Mouse (Mus musculus): ENCODE results near the gene Arhgef10l. TPM values are rescaled to one million over a fixed set of nuclear protein-coding genes. Genes with fewer than 3 reads are reported as not detected.

The Arhgef10l gene
- total and polyA plus RNA-seq, 2 experiments from 2014 or later: 20.7 to 81.1 TPM

- no peak for ATAC-seq (ENCODE audit: low FRiP score)
- no peak overlapping the region for H3K9ac ChIP-seq (replicated peaks; ENCODE audit: low read length, poor library complexity, severe bottlenecking)
- 30% methylated on average over 8 of the region's 8 CpGs for WGBS
- H3K27ac ChIP-seq (ENCODE audit: low read depth, low read length): no peak overlapping the region
- no peak for DNase-seq (ENCODE audit: low spot score)
- H3K9me3 ChIP-seq (ENCODE audit: low read length): no peaks in the 10 kb centered on the region
- 0 out of 2 replicates have a peak, but pooled peaks cover 7% of the 10 kb centered on the region for H3K4me1 ChIP-seq (ENCODE audit: insufficient read depth, low read length)
- no peak for TF ChIP-seq CTCF (IDR thresholded peaks at IDR 0.05)
- H3K27me3 ChIP-seq (ENCODE audit: insufficient read depth, low read length): no peaks in the 10 kb centered on the region
- no peak overlapping the region for H3K4me3 ChIP-seq (ENCODE audit: low read depth, low read length)
- H3K4me2 ChIP-seq (ENCODE audit: low read depth, low read length, poor library complexity, severe bottlenecking): no peak overlapping the region
- H3K36me3 ChIP-seq (ENCODE audit: insufficient read depth, low read length): no peaks in the 10 kb centered on the region
Measured at GRCm38 (mm10) chr4:140683608-140684007, 17.8 kb upstream of the Arhgef10l start.

DNA sequence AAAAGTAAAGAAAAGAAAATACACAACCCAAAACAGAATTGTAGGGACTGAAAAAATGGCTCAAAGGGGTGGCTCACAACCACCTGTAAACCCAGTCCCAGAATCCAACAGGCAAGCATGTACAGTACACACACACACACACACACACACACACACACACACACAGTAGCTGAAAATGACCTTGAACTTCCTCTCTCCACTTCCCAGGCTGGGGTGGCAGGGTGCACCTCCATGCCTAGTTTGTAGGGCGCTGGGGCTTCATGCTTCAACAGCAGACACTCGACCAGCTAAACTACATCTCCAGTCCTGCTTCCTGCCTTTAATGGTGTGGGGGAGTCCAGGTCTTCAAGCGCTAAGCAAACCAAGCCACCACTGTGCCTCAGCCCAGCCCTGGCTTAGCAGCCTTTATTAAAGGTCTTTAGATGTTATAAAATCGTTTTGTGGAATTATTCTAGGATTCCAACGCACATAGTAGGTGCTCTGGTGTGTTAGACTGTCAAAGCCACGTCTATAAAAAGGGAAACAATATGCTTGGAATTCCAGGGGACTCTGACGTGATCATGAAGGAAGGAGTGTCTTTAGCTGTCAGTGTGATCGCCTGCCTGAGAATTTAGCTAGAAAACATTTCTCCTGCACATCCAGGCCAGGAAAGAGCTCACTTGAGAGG lies 15.1 kb upstream of the Arhgef10l start:
- no peaks in the 10 kb centered on the region for H3K9me3 ChIP-seq (ENCODE audit: low read length)
- 0 out of 2 replicates have a peak, but pooled peaks cover 7% of the 10 kb centered on the region for H3K4me1 ChIP-seq (ENCODE audit: insufficient read depth, low read length)
- H3K9ac ChIP-seq (replicated peaks; ENCODE audit: low read length, poor library complexity, severe bottlenecking): no peak overlapping the region
- ATAC-seq (ENCODE audit: low FRiP score) (no peak), DNase-seq (ENCODE audit: low spot score) (no peak)
- TF ChIP-seq CTCF (IDR thresholded peaks at IDR 0.05): no peak
- 65% methylated on average over 8 of the region's 8 CpGs for WGBS
- no peak overlapping the region for H3K4me2 ChIP-seq (ENCODE audit: low read depth, low read length, poor library complexity, severe bottlenecking)
- H3K27me3 ChIP-seq (ENCODE audit: insufficient read depth, low read length): no peaks in the 10 kb centered on the region
- H3K27ac ChIP-seq (ENCODE audit: low read depth, low read length): no peak overlapping the region
- no peaks in the 10 kb centered on the region for H3K36me3 ChIP-seq (ENCODE audit: insufficient read depth, low read length)
- no peak overlapping the region for H3K4me3 ChIP-seq (ENCODE audit: low read depth, low read length)

DNA sequence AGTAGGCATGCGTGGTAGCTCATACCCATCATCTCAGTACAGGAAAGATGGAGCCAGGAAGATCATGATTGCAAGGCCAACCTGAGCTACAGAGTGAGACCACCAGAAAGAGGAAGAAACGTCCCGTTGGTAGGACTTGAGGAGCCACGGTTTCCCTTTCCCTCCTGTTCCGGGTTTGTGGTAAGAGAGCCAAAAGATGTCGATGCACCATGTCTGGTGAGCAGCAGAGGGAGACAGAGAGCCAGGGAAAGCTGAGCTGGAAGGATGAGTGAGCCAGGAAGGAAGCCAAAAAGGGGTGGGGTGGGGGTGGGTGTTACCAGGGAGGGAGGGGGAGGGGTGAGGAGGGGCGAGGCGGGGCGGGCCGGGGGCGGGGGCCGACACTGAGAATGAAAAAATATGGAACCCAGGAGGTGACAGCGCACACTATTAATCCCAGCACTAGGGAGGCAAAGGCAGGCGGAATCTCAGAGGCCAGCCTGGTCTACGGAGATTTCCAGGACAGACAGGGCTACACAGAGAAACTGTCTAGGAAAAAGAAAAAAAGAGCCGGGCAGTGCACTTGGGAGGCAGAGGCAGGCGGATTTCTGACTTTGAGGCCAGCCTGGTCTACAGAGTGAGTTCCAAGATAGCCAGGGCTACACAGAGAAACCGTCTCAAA lies 14.0 kb upstream of the Arhgef10l start:
- H3K4me2 ChIP-seq (ENCODE audit: low read depth, low read length, poor library complexity, severe bottlenecking): no peak overlapping the region
- H3K9ac ChIP-seq (replicated peaks; ENCODE audit: low read length, poor library complexity, severe bottlenecking): no peak overlapping the region
- 0 out of 2 replicates have a peak, but pooled peaks cover 7% of the 10 kb centered on the region for H3K4me1 ChIP-seq (ENCODE audit: insufficient read depth, low read length)
- H3K9me3 ChIP-seq (ENCODE audit: low read length): no peaks in the 10 kb centered on the region
- WGBS: 31% methylated on average over 14 of the region's 18 CpGs
- no peaks in the 10 kb centered on the region for H3K36me3 ChIP-seq (ENCODE audit: insufficient read depth, low read length)
- TF ChIP-seq CTCF (IDR thresholded peaks at IDR 0.05): peak; percentile 83
- DNase-seq (ENCODE audit: low spot score): peak; percentile 83
- no peak overlapping the region for H3K4me3 ChIP-seq (ENCODE audit: low read depth, low read length)
- no peak overlapping the region for H3K27ac ChIP-seq (ENCODE audit: low read depth, low read length)
- H3K27me3 ChIP-seq (ENCODE audit: insufficient read depth, low read length): no peaks in the 10 kb centered on the region
- ATAC-seq (ENCODE audit: low FRiP score): no peak

DNA sequence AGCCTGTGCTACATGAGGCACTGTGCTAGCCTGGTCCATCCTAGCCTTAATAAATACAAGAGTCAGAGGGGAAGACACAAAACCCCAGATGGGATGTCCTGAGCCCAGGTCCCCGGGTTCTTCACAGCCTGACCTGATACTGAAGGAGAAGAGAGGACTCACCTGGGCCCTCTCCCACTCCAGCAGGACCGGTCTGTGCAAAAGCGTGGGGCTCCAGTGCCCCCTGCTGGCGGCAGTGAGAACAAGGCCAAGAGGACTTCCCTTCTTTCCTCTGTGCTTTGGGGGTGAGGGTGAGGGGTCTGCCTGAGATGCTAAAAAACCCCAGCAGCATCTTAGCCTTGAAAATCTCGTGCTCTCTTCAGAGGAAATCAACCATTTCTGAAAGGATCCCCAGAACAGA lies 13.2 kb upstream of the Arhgef10l start:
- Histone ChIP-seq H3K36me3 (ENCODE audit: insufficient read depth, low read length) (no peaks in the 10 kb centered on the region), H3K9me3 (ENCODE audit: low read length) (no peaks in the 10 kb centered on the region), H3K4me3 (ENCODE audit: low read depth, low read length) (no peak overlapping the region), H3K4me2 (ENCODE audit: low read depth, low read length, poor library complexity, severe bottlenecking) (no peak overlapping the region), H3K4me1 (ENCODE audit: insufficient read depth, low read length) (0 out of 2 replicates have a peak, but pooled peaks cover under 1% of the 10 kb centered on the region), H3K9ac (replicated peaks; ENCODE audit: low read length, poor library complexity, severe bottlenecking) (no peak overlapping the region), H3K27me3 (ENCODE audit: insufficient read depth, low read length) (no peaks in the 10 kb centered on the region), H3K27ac (ENCODE audit: low read depth, low read length) (no peak overlapping the region)
- peak; percentile 35 for DNase-seq (ENCODE audit: low spot score)
- WGBS: 19% methylated on average over 5 of the region's 5 CpGs
- peak; percentile 87 for TF ChIP-seq CTCF (IDR thresholded peaks at IDR 0.05)
- ATAC-seq (ENCODE audit: low FRiP score): 0 out of 2 replicates have a peak, but pooled peaks have one; percentile 41

DNA sequence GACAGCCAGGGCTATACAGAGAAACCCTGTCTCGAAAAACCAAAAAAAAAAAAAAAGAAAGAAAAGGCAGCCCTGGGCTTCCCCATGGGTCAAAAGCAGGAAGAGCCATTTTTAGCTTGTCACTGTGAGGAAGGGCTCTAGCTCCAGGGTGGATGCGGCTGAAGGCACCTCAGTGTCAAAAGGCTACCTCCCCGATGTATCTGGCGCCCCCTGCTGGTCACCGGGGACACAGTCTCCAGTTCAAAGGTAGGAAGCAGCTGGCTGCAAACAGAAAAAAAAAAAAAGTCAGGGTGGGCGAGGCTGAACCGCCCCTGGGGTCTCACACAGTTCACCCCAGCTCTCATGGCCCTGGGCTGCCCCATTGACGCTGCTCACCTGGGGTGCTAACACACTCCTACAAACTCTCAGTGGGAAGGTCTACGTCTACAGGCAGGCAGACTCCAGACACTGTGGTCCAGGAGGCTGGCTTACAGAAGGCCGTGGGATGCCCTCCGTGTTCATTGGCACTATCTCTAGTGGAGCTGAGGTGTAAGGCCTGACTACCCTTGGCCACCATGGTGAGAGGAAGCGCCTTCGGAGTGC lies 8.6 kb upstream of the Arhgef10l start:
- Histone ChIP-seq H3K4me1 (ENCODE audit: insufficient read depth, low read length) (no peaks in the 10 kb centered on the region), H3K9me3 (ENCODE audit: low read length) (no peaks in the 10 kb centered on the region), H3K9ac (replicated peaks; ENCODE audit: low read length, poor library complexity, severe bottlenecking) (no peak overlapping the region), H3K27me3 (ENCODE audit: insufficient read depth, low read length) (no peaks in the 10 kb centered on the region), H3K36me3 (ENCODE audit: insufficient read depth, low read length) (no peaks in the 10 kb centered on the region), H3K4me3 (ENCODE audit: low read depth, low read length) (no peak overlapping the region), H3K27ac (ENCODE audit: low read depth, low read length) (no peak overlapping the region), H3K4me2 (ENCODE audit: low read depth, low read length, poor library complexity, severe bottlenecking) (no peak overlapping the region)
- peak; percentile 88 for TF ChIP-seq CTCF (IDR thresholded peaks at IDR 0.05)
- ATAC-seq (ENCODE audit: low FRiP score): no peak
- 37% methylated on average over 12 of the region's 13 CpGs for WGBS
- DNase-seq (ENCODE audit: low spot score): peak; percentile 77

Data from midbrain, postnatal 0 days (tissue).